Mouse (Mus musculus) heart, adult 9 months (tissue): Measurements from ENCODE around the gene Il20ra.

Source experiments
- DNase-seq, 2 experiments: peaks; one replicate each; pipeline ENCODE4 v3.0.0; 2022; ENCODE audit warnings: low spot score in 2 of 2

Gene Il20ra

DNA sequence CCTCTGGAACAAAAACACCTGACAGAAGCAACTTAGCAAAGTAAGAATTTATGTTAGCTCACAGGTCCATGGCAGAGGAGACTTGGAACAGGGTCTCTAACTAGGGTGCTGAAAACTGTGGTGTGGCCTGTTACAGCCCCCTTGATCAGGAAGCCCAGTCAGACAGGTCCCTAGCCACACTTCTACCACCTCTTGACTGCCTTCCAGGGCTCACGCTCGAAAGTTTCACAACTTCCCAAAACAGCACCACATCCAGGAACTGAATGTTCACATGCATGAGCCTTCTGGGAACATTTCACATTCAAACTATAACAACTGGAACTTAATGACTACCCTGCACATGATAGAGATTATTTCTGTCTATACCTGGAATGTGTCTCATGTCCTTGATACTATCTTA is 53.1 kb downstream of the Il20ra start:
- DNase-seq: no peak

DNA sequence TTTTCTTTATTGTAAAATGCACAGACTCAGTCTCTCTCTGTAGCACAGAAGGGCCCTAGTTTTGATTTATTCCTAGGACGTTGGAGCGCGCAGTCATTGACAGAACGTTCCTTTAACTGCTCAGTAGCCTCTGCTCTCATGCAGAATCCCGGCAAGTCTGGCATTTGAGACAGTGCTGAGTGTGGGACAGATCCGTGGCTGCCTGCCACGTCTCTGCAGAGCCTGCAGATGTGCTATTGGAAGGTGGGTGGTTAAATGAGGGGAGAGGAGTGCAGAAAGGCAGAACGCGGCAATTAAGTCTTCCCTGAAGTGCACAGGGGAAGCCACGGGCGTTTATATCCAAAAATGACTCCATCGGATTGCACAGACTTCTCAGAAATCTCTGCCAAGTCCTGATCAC is 66.7 kb downstream of the Il20ra start:
- DNase-seq: no peak

DNA sequence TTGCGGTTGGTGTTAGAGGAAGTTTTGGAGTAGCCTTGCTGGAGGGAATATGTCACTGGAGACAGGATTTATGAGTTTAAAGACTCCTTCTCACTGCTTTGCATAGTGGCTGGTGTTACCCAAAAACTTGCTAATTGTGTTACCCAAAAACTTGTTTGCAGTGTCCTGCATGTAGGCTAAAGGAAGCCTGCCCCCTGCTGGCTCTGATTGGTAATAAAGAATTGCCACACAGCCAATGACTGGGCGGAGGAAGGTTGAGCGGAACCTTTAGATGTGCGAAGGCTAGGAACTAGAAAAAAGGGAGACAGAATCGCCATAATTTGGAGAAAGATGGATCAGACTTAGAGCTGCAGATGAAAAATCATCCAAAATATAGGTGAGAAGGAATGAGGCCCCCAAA is 69.0 kb downstream of the Il20ra start:
- no peak for DNase-seq

DNA sequence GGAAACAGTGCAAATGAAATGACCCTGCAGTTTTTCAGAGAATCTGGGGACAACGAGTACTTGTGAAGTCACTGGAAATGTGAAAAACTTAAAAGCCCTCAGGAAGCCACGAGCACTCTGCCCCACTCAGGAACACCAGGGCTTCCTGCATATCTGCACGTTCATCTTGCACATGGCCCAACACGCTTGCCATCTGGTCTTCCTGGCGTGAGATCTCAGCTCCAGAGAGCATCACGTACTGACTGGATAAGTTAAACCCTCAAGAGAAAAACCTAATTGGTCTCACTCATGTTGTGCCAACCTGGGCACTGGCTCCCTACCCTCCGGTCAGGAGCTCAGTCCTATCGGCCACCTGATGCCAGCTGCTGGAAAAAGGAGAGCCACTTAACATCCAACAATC is 82.6 kb downstream of the Il20ra start:
- DNase-seq: no peak

DNA sequence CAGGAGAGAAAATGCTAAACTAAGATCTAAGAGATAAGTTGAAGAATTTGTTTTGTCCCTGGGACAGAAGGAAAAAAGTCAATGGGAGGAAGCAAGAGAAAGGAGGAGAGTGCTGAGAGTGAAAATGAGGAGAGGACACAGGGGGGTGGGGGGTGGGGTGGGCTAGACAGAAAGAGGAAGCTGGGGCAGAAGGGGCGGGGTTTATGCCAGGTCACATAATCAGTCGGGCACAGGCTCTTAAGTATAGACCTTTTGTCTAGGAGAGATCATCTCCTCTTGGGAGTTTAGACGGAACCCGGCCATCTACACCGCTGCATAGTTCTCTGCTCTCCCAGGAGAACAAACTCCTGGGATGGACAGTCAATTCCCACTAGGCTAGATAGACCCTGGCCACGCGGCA is 90.6 kb downstream of the Il20ra start:
- DNase-seq: no peak

DNA sequence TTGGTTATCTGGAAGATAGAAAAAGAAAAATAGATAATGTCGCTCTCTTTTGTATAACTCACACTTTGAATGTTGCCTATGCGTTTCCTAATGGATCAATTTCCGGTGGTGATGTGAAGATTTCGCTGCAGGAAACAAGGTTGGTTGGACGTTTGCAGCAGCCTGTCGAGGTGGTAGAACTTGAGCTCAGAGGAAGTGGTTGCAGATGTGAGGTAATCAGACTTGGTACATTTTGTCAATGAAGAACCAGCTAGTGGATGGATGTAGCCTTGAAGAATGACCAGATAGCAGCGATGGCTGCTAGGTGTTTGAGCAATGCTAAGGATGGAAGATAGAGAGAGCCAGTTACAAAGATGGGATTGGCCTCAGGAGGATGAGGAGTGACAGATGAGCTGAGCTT is 92.4 kb downstream of the Il20ra start:
- no peak for DNase-seq
